In the genomic region with DNA sequence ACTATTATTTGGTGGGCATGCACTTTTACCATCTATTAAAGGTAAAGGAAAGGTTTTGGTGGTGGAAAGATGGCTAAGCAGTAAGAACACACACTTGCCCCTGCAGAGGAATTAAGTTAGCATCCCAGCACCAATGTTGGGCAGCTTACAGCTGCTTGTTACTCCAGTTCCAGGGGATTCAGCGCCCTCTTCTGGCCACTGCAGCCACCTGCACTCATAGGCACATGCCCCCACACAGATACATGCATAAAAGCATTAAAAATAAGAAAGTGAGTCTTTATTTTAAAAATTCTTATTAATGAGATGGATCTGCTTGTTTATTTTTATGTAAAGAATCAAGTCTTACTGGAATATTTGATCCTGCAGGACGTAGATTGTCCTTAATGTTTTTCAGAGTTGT, we compare ENCODE assay signal across 17 mouse cellular contexts.
A peak's percentile ranks its signal among the peaks of the same experiment; 100 is the strongest.
DNase-seq lines count a peak whose midpoint lies in the region; ATAC-seq and TF ChIP-seq lines count a peak whose summit lies in the region.
"Had no signal": no experiment of that assay in that cellular context is flagged by ENCODE, and none has a peak within 500 bp of the region (broad histone marks: within the 10 kb centered on the region; RNA-seq: fewer than 3 reads in every experiment).

No protein-coding gene starts in this region.

- TF ChIP-seq EP300 in ES-Bruce4 (IDR thresholded peaks at IDR 0.05; ENCODE audit: insufficient read depth, low read depth, low read length), result no peak

- H3K36me3 ChIP-seq in intestine, embryonic 14.5 days (ENCODE audit: control insufficient read depth, insufficient read depth, low read length), result no peaks in the 10 kb centered on the region
- no peaks in the 10 kb centered on the region for H3K36me3 ChIP-seq in intestine, embryonic 16.5 days (ENCODE audit: control insufficient read depth, insufficient read depth, low read length)
- H3K36me3 ChIP-seq in lung, embryonic 14.5 days (ENCODE audit: insufficient read depth), result no peaks in the 10 kb centered on the region
- H3K36me3 ChIP-seq in ES-Bruce4 (ENCODE audit: control insufficient read depth, insufficient read depth, low read length, poor library complexity, severe bottlenecking), result no peaks in the 10 kb centered on the region
- H3K36me3 ChIP-seq: heart, embryonic 15.5 days; limb, embryonic 12.5 days had no signal

- no peaks in the 10 kb centered on the region for H3K27me3 ChIP-seq in intestine, embryonic 14.5 days (replicated peaks; ENCODE audit: control insufficient read depth, insufficient read depth, low read length)
- no peaks in the 10 kb centered on the region for H3K27me3 ChIP-seq in intestine, embryonic 16.5 days (replicated peaks; ENCODE audit: control insufficient read depth, insufficient read depth, low read length)
- H3K27me3 ChIP-seq in lung, embryonic 14.5 days (ENCODE audit: insufficient read depth, low read length), result no peaks in the 10 kb centered on the region
- no peaks in the 10 kb centered on the region for H3K27me3 ChIP-seq in ES-Bruce4 (ENCODE audit: control insufficient read depth, insufficient read depth, low read length, poor library complexity, severe bottlenecking)

- ATAC-seq in intestine, embryonic 14.5 days (replicated peaks; ENCODE audit: low FRiP score, low TSS enrichment, low read depth), result no peak
- ATAC-seq in intestine, embryonic 16.5 days, result no peak
- ATAC-seq in lung, embryonic 14.5 days (ENCODE audit: insufficient read depth), result no peak
- ATAC-seq: forebrain, embryonic 13.5 days had no signal

- TF ChIP-seq CTCF in lung, embryonic 14.5 days (IDR thresholded peaks at IDR 0.05; ENCODE audit: low read depth), result 0 out of 2 replicates have a peak, but pooled peaks have one; percentile 13
- TF ChIP-seq CTCF in ES-Bruce4 (IDR thresholded peaks at IDR 0.05; ENCODE audit: low read depth, low read length), result peak; percentile 51
- peak; percentile 18; the same call in 1 of the 2 replicates for TF ChIP-seq CTCF in bone marrow, adult 2 months (IDR thresholded peaks at IDR 0.05; ENCODE audit: control insufficient read depth, insufficient read depth, low read length)

- no peak overlapping the region for H3K4me2 ChIP-seq in intestine, embryonic 14.5 days (ENCODE audit: low read length)
- no peak overlapping the region for H3K4me2 ChIP-seq in intestine, embryonic 16.5 days (ENCODE audit: low read depth, low read length)
- no peak overlapping the region for H3K4me2 ChIP-seq in lung, embryonic 14.5 days
- H3K4me2 ChIP-seq: forebrain, embryonic 13.5 days; heart, embryonic 15.5 days; limb, embryonic 12.5 days had no signal

- no peaks in the 10 kb centered on the region for H3K4me1 ChIP-seq in intestine, embryonic 14.5 days (replicated peaks; ENCODE audit: control insufficient read depth, insufficient read depth, low read length)
- no peaks in the 10 kb centered on the region for H3K4me1 ChIP-seq in intestine, embryonic 16.5 days (ENCODE audit: control insufficient read depth, insufficient read depth, low read length)
- no peaks in the 10 kb centered on the region for H3K4me1 ChIP-seq in lung, embryonic 14.5 days (ENCODE audit: insufficient read depth)
- no peaks in the 10 kb centered on the region for H3K4me1 ChIP-seq in ES-Bruce4 (ENCODE audit: control insufficient read depth, insufficient read depth, low read length)
- H3K4me1 ChIP-seq in bone marrow, adult 2 months (ENCODE audit: control insufficient read depth, insufficient read depth, low read length), result no peaks in the 10 kb centered on the region
- H3K4me1 ChIP-seq: heart, embryonic 15.5 days; limb, embryonic 12.5 days had no signal

- WGBS in intestine, embryonic 14.5 days, result 66% methylated on average over 2 of the region's 2 CpGs
- WGBS in intestine, embryonic 16.5 days, result 72% methylated on average over 2 of the region's 2 CpGs
- WGBS in lung, embryonic 14.5 days, result 48% methylated on average over 2 of the region's 2 CpGs
- WGBS in bone marrow, adult 2 months, result 63% methylated on average over 2 of the region's 2 CpGs

- no peak overlapping the region for H3K9ac ChIP-seq in intestine, embryonic 14.5 days (ENCODE audit: low read length)
- H3K9ac ChIP-seq in intestine, embryonic 16.5 days (ENCODE audit: low read depth, low read length), result no peak overlapping the region
- no peak overlapping the region for H3K9ac ChIP-seq in lung, embryonic 14.5 days
- H3K9ac ChIP-seq in ES-Bruce4 (ENCODE audit: low read depth, poor library complexity, severe bottlenecking), result no peak overlapping the region
- H3K9ac ChIP-seq: forebrain, embryonic 13.5 days; heart, embryonic 15.5 days; limb, embryonic 12.5 days had no signal

- no peak for TF ChIP-seq POLR2A in ES-Bruce4 (IDR thresholded peaks at IDR 0.05; ENCODE audit: insufficient read depth, low read length)
- no peak for TF ChIP-seq POLR2A in bone marrow, adult 2 months (IDR thresholded peaks at IDR 0.05; ENCODE audit: borderline replicate concordance, control insufficient read depth, low read depth, low read length)

- peak; percentile 45 for DNase-seq in intestine, embryonic 14.5 days (ENCODE audit: low spot score)
- DNase-seq in lung, embryonic 14.5 days, result no peak
- DNase-seq in lung, postnatal 10 days, result no peak
- no peak for DNase-seq in c-Kit-positive CD71-positive TER-119-positive erythroid progenitor cells, embryonic 14.5 days (ENCODE audit: low spot score)
- DNase-seq in thymus, adult 18-20 months, result no peak
- DNase-seq: adrenal gland, postnatal 14 days; cerebellum, adult 9-11 months; kidney, adult 18-20 months; right cerebral cortex, adult 18-20 months; spleen, adult 18-20 months had no signal

- H3K4me3 ChIP-seq in intestine, embryonic 14.5 days (ENCODE audit: low read depth, low read length), result no peak overlapping the region
- no peak overlapping the region for H3K4me3 ChIP-seq in intestine, embryonic 16.5 days (ENCODE audit: low read length)
- no peak overlapping the region for H3K4me3 ChIP-seq in lung, embryonic 14.5 days (ENCODE audit: low read depth, low read length)
- no peak overlapping the region for H3K4me3 ChIP-seq in ES-Bruce4 (ENCODE audit: low read depth, low read length)
- H3K4me3 ChIP-seq in bone marrow, adult 2 months (replicated peaks; ENCODE audit: control insufficient read depth, low read depth, low read length), result no peak overlapping the region
- H3K4me3 ChIP-seq: forebrain, embryonic 13.5 days; heart, embryonic 15.5 days; limb, embryonic 12.5 days; myocyte had no signal

- H3K27ac ChIP-seq in intestine, embryonic 14.5 days (ENCODE audit: low read depth), result no peak overlapping the region
- H3K27ac ChIP-seq in intestine, embryonic 16.5 days (ENCODE audit: low read length), result no peak overlapping the region
- H3K27ac ChIP-seq in lung, embryonic 14.5 days (ENCODE audit: low read depth), result no peak overlapping the region
- no peak overlapping the region for H3K27ac ChIP-seq in ES-Bruce4 (ENCODE audit: insufficient read depth, low read length)
- no peak overlapping the region for H3K27ac ChIP-seq in bone marrow, adult 2 months (ENCODE audit: control insufficient read depth, insufficient read depth, low read depth, low read length, poor library complexity)
- H3K27ac ChIP-seq: forebrain, embryonic 13.5 days; heart, embryonic 15.5 days; limb, embryonic 12.5 days had no signal

- H3K9me3 ChIP-seq in intestine, embryonic 14.5 days (ENCODE audit: control insufficient read depth, low read length), result no peaks in the 10 kb centered on the region
- H3K9me3 ChIP-seq in intestine, embryonic 16.5 days (ENCODE audit: control insufficient read depth, low read length), result no peaks in the 10 kb centered on the region
- no peaks in the 10 kb centered on the region for H3K9me3 ChIP-seq in lung, embryonic 14.5 days (ENCODE audit: low read depth, low read length)
- no peaks in the 10 kb centered on the region for H3K9me3 ChIP-seq in ES-Bruce4 (replicated peaks; ENCODE audit: control insufficient read depth, insufficient read depth, low read length, poor library complexity, severe bottlenecking)
- H3K9me3 ChIP-seq: forebrain, embryonic 13.5 days; heart, embryonic 15.5 days; limb, embryonic 12.5 days had no signal
